Mouse (Mus musculus) cortical plate, adult 2 months (tissue): ENCODE measurements around the gene Pkd1l2. TPM values are rescaled to one million over a fixed set of nuclear protein-coding genes. Genes with fewer than 3 reads are reported as not detected.

Source experiments
- H3K27ac ChIP-seq: fragments of 200-500 bp; 2 replicates; pipeline ENCODE4 v1.5.1; 2012; ENCODE audit warnings: low read length, control low read depth, inconsistent platforms; ENCODE audit not compliant: insufficient read depth
- H3K4me1 ChIP-seq: fragments of 200-500 bp; 2 replicates; pipeline ENCODE4 v1.6.1; 2011; ENCODE audit warnings: low read length; ENCODE audit not compliant: control insufficient read depth, insufficient read depth
- H3K4me3 ChIP-seq: fragments of 200-500 bp; 2 replicates; pipeline ENCODE4 v1.5.1; 2011; ENCODE audit warnings: mild to moderate bottlenecking, low read length, control low read depth; ENCODE audit not compliant: insufficient read depth
- CTCF ChIP-seq: fragments of 200-500 bp; IDR thresholded peaks from 2 replicates; pipeline ENCODE4 v1.5.1; 2011; ENCODE audit warnings: mild to moderate bottlenecking, control low read depth, low read length; ENCODE audit not compliant: insufficient read depth; ENCODE audit errors: extremely low read depth
- POLR2A ChIP-seq: fragments of 200-500 bp; IDR thresholded peaks from 2 replicates; pipeline ENCODE4 v1.6.1; 2011; ENCODE audit warnings: mild to moderate bottlenecking, low read length, control low read depth; ENCODE audit not compliant: insufficient read depth; ENCODE audit errors: extremely low read depth
- polyA plus RNA-seq: library from polyadenylated mRNA; depleted of rRNA; stranded (reverse); fragments of >200 nt; gene quantifications from 2 replicates; pipeline ENCODE4 v1.2.3, GENCODE M21; 2012; rRNA removed

The Pkd1l2 gene
- polyA plus RNA-seq, 1 experiment: 0.19 TPM

GRCm38 (mm10) chr8:116951778-116952177, 130.5 kb downstream of the Pkd1l2 start:
- Histone ChIP-seq H3K4me3 (no peak overlapping the region), H3K4me1 (peaks cover 3% of the 10 kb centered on the region; the same call in 1 of the 2 replicates), H3K27ac (no peak overlapping the region)
- no peak for TF ChIP-seq POLR2A
- TF ChIP-seq CTCF: no peak

DNA sequence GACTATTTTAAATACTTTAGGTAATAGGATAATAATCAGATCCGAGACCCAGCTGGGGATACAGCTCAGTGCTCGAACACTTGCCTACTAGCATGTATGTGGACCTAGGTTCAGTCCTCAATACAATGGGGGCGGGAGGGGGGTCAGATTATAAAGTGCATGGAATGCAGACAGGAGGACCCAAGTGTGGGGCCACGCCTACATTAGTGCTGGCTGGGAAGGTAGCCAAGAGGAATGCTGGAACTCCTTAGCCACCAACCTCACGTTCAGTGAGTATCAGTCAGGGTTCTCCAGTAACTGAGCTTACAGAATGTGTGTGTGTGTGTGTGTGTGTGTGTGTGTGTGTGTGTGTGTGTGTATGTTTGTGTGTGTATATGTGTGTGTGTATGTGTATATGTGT, 130.9 kb downstream of the Pkd1l2 start:
- peaks cover 3% of the 10 kb centered on the region; the same call in 1 of the 2 replicates for H3K4me1 ChIP-seq
- TF ChIP-seq POLR2A (no peak), CTCF (no peak)
- H3K4me3 ChIP-seq: no peak overlapping the region
- H3K27ac ChIP-seq: no peak overlapping the region

DNA sequence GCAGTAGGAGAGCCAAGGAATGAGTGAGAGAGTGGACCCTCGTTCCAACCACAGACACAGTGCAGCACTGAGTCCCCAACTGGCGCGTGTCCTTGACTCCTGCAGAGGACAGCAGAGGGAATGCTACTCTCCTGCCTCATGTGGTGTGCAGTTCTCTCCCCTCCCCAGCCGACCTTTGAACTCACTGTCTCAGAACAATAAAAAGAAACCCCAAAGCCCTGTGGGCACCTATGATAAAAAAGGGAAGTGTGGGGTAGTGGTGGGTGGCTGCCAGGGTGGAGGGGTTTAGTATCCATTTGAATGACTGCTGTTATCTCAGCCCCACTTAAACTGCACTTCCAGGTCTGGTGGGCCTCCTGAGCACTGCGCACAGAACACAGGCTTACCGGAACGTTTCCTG, 134.7 kb downstream of the Pkd1l2 start:
- Histone ChIP-seq H3K4me1 (peaks cover 7% of the 10 kb centered on the region), H3K27ac (no peak overlapping the region), H3K4me3 (no peak overlapping the region)
- TF ChIP-seq CTCF (no peak), POLR2A (no peak)

DNA sequence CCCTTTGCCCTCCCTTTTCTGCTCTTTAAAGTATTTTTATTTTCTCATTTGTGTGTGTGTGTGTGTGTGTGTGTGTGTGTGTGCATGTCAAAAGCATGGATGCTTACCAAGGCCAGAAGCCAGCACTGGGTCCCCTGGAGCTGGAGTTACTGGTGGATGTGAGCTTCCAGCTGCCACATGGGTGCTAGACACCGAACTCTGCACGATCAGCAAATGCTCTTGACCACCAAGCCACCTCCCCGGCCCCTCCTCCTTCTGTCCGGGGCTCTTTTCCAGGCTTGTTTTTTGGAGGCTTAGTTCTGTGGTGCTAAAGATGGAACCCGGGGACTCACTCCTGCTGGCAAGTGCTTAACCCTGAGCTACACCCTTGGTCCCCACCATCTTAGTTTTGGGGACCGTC, 135.4 kb downstream of the Pkd1l2 start:
- Histone ChIP-seq H3K27ac (peak overlapping the region; percentile 53; the same call in 1 of the 2 replicates), H3K4me1 (peaks cover 7% of the 10 kb centered on the region), H3K4me3 (peak overlapping the region; percentile 20)
- TF ChIP-seq CTCF (no peak), POLR2A (no peak)

DNA sequence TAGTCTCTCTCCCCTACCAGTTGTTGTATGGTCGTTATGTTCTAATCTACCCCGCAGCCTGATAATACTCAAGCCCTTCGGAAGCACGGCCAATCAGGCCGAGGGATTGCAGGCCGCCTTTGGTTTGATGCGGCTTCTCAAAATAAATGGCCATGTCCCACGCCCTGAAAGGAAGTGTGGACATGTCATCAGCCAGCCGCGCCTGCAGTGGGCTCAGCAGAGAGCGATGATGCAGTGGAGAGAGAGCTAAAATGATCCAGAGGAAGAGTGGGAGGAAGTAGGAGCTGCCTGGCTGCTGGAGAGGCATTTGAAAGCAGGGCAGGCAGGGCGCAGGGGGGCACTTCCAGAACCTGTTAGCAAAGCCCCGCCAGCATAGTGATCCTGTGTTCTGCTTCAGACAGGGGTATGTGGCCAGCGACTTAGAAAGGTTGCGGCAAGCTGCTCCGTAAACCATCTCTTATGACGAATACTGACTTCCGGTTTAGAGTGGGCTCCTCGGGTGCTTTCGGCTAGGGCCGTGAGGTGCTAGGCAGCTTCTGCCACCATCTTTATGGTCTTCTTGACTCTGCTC, 135.9 kb downstream of the Pkd1l2 start:
- peak overlapping the region; percentile 20 for H3K4me3 ChIP-seq
- TF ChIP-seq CTCF (no peak), POLR2A (peak; percentile 57; the same call in 1 of the 2 replicates)
- peak overlapping the region; percentile 53 for H3K27ac ChIP-seq
- peaks cover 7% of the 10 kb centered on the region for H3K4me1 ChIP-seq

Other genes with a start within 250 kb of the Pkd1l2 start
- gene Cmc2, start 161.0 kb downstream of the Pkd1l2 start, polyA plus RNA-seq: 19.6 and 21.6 TPM in 2 replicates
- 1.5 and 2.4 TPM in 2 replicates for gene Cenpn, start 160.7 kb downstream of the Pkd1l2 start, polyA plus RNA-seq
- 40.2 and 40.6 TPM in 2 replicates for gene Atmin, start 139.1 kb downstream of the Pkd1l2 start, polyA plus RNA-seq
- gene 1700030J22Rik, start 103.5 kb downstream of the Pkd1l2 start, polyA plus RNA-seq: 7.2 and 7.3 TPM in 2 replicates
- 77.6 and 84.2 TPM in 2 replicates for gene Gcsh, start 88.9 kb downstream of the Pkd1l2 start, polyA plus RNA-seq
- gene Bco1, start 13.4 kb upstream of the Pkd1l2 start, polyA plus RNA-seq: 0.11 TPM in 1 of 2 replicates, not detected in the other
- gene Gan, start 75.7 kb upstream of the Pkd1l2 start, polyA plus RNA-seq: 8.2 and 8.4 TPM in 2 replicates
- 128 and 134 TPM in 2 replicates for gene Cmip, start 174.6 kb upstream of the Pkd1l2 start, polyA plus RNA-seq